Comparison of ENCODE assay signal across 24 mouse cellular contexts in genomic region chr4:44569138-44569537, GRCm38 (mm10).
"Had no signal": no experiment of that assay in that cellular context is flagged by ENCODE, and none has a peak within 500 bp of the region (broad histone marks: within the 10 kb centered on the region; RNA-seq: fewer than 3 reads in every experiment).

No protein-coding gene starts in this region.

- H3K4me3 ChIP-seq: heart, adult 2 months; heart, embryonic 10.5 days; heart, embryonic 12.5 days; hindbrain, embryonic 10.5 days; hindbrain, embryonic 12.5 days; intestine, embryonic 15.5 days; layer of hippocampus, adult 2 months; left cerebral cortex, adult 2 months; limb, embryonic 10.5 days; limb, embryonic 12.5 days had no signal

- H3K27me3 ChIP-seq: intestine, embryonic 15.5 days had no signal

- H3K27ac ChIP-seq: heart, adult 2 months; heart, embryonic 10.5 days; hindbrain, embryonic 10.5 days; hindbrain, embryonic 12.5 days; hindbrain, embryonic 14.5 days; intestine, embryonic 15.5 days; layer of hippocampus, adult 2 months; left cerebral cortex, adult 2 months; limb, embryonic 10.5 days; limb, embryonic 12.5 days had no signal

- H3K4me2 ChIP-seq: heart, embryonic 12.5 days; hindbrain, embryonic 12.5 days; hindbrain, embryonic 14.5 days; intestine, embryonic 15.5 days; limb, embryonic 12.5 days had no signal

- H3K9ac ChIP-seq: heart, embryonic 12.5 days; hindbrain, embryonic 12.5 days; hindbrain, embryonic 14.5 days; intestine, embryonic 15.5 days; limb, embryonic 12.5 days had no signal

- DNase-seq: gastrocnemius, postnatal 14 days; gastrocnemius, postnatal 36 days; heart, adult 11 months; heart, adult 2 months; heart, postnatal 10 days; heart, postnatal 4 days; kidney, adult 18-20 months; kidney, adult 8-10 months; kidney, postnatal 10 days; kidney, postnatal 25 days; kidney, postnatal 4 days; liver had no signal

- ATAC-seq: inflammation-experienced regulatory T-cells, adult 6 months; intestine, embryonic 15.5 days; intestine, postnatal 0 days had no signal

- H3K36me3 ChIP-seq: heart, embryonic 10.5 days; heart, embryonic 12.5 days; hindbrain, embryonic 12.5 days; intestine, embryonic 15.5 days; limb, embryonic 10.5 days; limb, embryonic 12.5 days had no signal

- H3K4me1 ChIP-seq: heart, embryonic 10.5 days; heart, embryonic 12.5 days; intestine, embryonic 15.5 days had no signal

- H3K9me3 ChIP-seq: heart, embryonic 10.5 days; heart, embryonic 12.5 days; hindbrain, embryonic 10.5 days; hindbrain, embryonic 12.5 days; intestine, embryonic 15.5 days; limb, embryonic 10.5 days; limb, embryonic 12.5 days had no signal
